Mouse (Mus musculus): ENCODE results near the gene Ppp1r9a. TPM values are rescaled to one million over a fixed set of nuclear protein-coding genes. Genes with fewer than 3 reads are reported as not detected.
"Not testable (repeated sequence)": the region's sequence is repeated elsewhere in the genome, so short reads cannot be mapped to it uniquely, and the experiment has no call there.

The Ppp1r9a gene
- polyA plus RNA-seq (2012; rRNA removed): 34.1 and 34.9 TPM in 2 replicates

DNA sequence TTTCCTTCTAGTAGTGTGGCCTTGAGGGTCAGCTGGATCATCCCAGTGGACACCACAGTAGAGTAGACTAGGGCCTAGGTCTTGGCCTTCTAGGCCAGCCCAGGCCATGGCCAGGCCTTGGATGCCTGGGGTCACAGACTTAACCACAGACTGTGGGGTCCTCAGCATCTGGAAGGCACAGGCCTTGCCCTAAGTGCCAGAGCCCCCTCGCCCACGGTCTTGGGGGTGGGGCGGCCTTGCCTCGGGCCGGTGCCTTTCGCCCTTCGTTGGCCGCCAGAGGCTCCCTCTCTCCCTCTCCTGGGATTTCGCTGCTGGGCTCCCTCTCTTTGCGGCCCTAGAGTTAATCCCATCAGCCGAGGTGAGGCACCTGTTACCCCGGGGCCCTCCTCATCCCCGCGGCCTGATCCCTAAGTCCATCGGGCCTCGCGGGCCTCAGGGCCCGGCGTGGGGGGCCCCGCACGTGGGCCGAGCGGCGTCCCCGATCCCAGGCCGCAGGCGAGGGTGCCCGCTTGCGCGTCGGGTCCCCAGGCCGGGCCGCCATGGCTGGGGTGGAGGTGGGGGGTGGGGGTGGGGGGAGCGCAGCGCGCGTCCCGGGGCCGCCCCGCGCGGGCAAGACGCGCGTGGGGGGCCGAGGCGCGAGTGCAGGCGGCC, at the start of gene Ppp1r9a:
Gene Ppp1r9a (plus strand): TSS at position 244 of the 651 bp plus-strand sequence.
- peak within 1 kb of the TSS; percentile 93 for H3K27ac ChIP-seq (ENCODE audit: insufficient read depth, low read length)
- no peaks in the 10 kb centered on the region for H3K27me3 ChIP-seq (ENCODE audit: control insufficient read depth, insufficient read depth, low read length)
- WGBS: 1% methylated on average over 41 of the region's 49 CpGs
- peak; percentile 28; the same call in 1 of the 2 replicates for TF ChIP-seq CTCF (IDR thresholded peaks at IDR 0.05; ENCODE audit: borderline replicate concordance, insufficient read depth, low read depth, low read length)
- no peak for TF ChIP-seq POLR2A (IDR thresholded peaks at IDR 0.05; ENCODE audit: borderline replicate concordance, insufficient read depth, low read length)
- no peaks in the 10 kb centered on the region for H3K4me1 ChIP-seq (ENCODE audit: control insufficient read depth, insufficient read depth, low read length)
- DNase-seq: peak; percentile 64 to 75
- H3K4me3 ChIP-seq (replicated peaks; ENCODE audit: insufficient read depth, low read depth, low read length): peak within 1 kb of the TSS; percentile 100

GRCm38 (mm10) chr6:4855236-4855635, 47.5 kb upstream of the Ppp1r9a start:
- Histone ChIP-seq H3K27me3 (ENCODE audit: control insufficient read depth, insufficient read depth, low read length) (no peaks in the 10 kb centered on the region), H3K4me1 (ENCODE audit: control insufficient read depth, insufficient read depth, low read length) (no peaks in the 10 kb centered on the region), H3K4me3 (replicated peaks; ENCODE audit: insufficient read depth, low read depth, low read length) (no peak overlapping the region), H3K27ac (ENCODE audit: insufficient read depth, low read length) (no peak overlapping the region)
- TF ChIP-seq CTCF (IDR thresholded peaks at IDR 0.05; ENCODE audit: borderline replicate concordance, insufficient read depth, low read depth, low read length) (no peak), POLR2A (IDR thresholded peaks at IDR 0.05; ENCODE audit: borderline replicate concordance, insufficient read depth, low read length) (no peak)
- no peak for DNase-seq
- 36% methylated on average over 10 of the region's 10 CpGs for WGBS

GRCm38 (mm10) chr6:4856919-4857318, 45.8 kb upstream of the Ppp1r9a start:
- no peak for TF ChIP-seq POLR2A (IDR thresholded peaks at IDR 0.05; ENCODE audit: borderline replicate concordance, insufficient read depth, low read length)
- TF ChIP-seq CTCF (IDR thresholded peaks at IDR 0.05; ENCODE audit: borderline replicate concordance, insufficient read depth, low read depth, low read length): no peak
- no peak for DNase-seq
- no peak overlapping the region for H3K27ac ChIP-seq (ENCODE audit: insufficient read depth, low read length)
- H3K4me3 ChIP-seq (replicated peaks; ENCODE audit: insufficient read depth, low read depth, low read length): no peak overlapping the region
- no peaks in the 10 kb centered on the region for H3K27me3 ChIP-seq (ENCODE audit: control insufficient read depth, insufficient read depth, low read length)
- no peaks in the 10 kb centered on the region for H3K4me1 ChIP-seq (ENCODE audit: control insufficient read depth, insufficient read depth, low read length)
- 98% methylated on average over 11 of the region's 11 CpGs for WGBS

- WGBS: 70% methylated on average over 3 of the region's 3 CpGs
- H3K4me1 ChIP-seq (ENCODE audit: control insufficient read depth, insufficient read depth, low read length): no peaks in the 10 kb centered on the region
- TF ChIP-seq POLR2A (IDR thresholded peaks at IDR 0.05; ENCODE audit: borderline replicate concordance, insufficient read depth, low read length): no peak
- TF ChIP-seq CTCF (IDR thresholded peaks at IDR 0.05; ENCODE audit: borderline replicate concordance, insufficient read depth, low read depth, low read length): no peak
- DNase-seq: no peak
- no peak overlapping the region for H3K4me3 ChIP-seq (replicated peaks; ENCODE audit: insufficient read depth, low read depth, low read length)
- no peaks in the 10 kb centered on the region for H3K27me3 ChIP-seq (ENCODE audit: control insufficient read depth, insufficient read depth, low read length)
- no peak overlapping the region for H3K27ac ChIP-seq (ENCODE audit: insufficient read depth, low read length)
These were observed 18.4 kb upstream of the Ppp1r9a start for GRCm38 (mm10) chr6:4884316-4884715.

DNA sequence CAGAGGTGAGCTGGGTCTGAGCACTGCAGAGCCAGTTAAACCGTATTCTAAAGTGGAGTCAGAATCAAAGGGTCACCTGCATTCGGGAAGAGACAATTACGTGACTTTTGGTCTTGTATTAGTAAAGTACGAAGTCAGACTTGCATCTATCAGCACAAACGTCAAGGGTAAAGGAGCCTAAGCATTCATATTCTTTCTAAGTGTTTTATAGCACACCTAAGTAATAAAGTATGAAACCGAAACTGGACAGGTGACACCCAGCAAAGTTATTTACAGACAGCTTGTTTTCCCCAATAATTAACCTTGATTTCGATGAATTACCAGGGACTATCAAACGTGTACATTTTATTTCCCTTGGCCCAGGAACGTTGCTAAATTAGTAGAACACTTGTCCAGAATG, 13.2 kb upstream of the Ppp1r9a start:
- H3K27me3 ChIP-seq (ENCODE audit: control insufficient read depth, insufficient read depth, low read length): no peaks in the 10 kb centered on the region
- H3K4me1 ChIP-seq (ENCODE audit: control insufficient read depth, insufficient read depth, low read length): no peaks in the 10 kb centered on the region
- TF ChIP-seq CTCF (IDR thresholded peaks at IDR 0.05; ENCODE audit: borderline replicate concordance, insufficient read depth, low read depth, low read length) (no peak), POLR2A (IDR thresholded peaks at IDR 0.05; ENCODE audit: borderline replicate concordance, insufficient read depth, low read length) (no peak)
- 87% methylated on average over 9 of the region's 9 CpGs for WGBS
- H3K4me3 ChIP-seq (replicated peaks; ENCODE audit: insufficient read depth, low read depth, low read length): no peak overlapping the region
- DNase-seq: no peak
- H3K27ac ChIP-seq (ENCODE audit: insufficient read depth, low read length): no peak overlapping the region

GRCm38 (mm10) chr6:4892417-4892816, 10.3 kb upstream of the Ppp1r9a start:
- no peak for TF ChIP-seq POLR2A (IDR thresholded peaks at IDR 0.05; ENCODE audit: borderline replicate concordance, insufficient read depth, low read length)

GRCm38 (mm10) chr6:4893312-4893711, 9.4 kb upstream of the Ppp1r9a start:
- not testable (repeated sequence) for H3K27ac ChIP-seq (ENCODE audit: insufficient read depth, low read length); H3K27me3 ChIP-seq (ENCODE audit: control insufficient read depth, insufficient read depth, low read length); H3K4me1 ChIP-seq (ENCODE audit: control insufficient read depth, insufficient read depth, low read length); DNase-seq; H3K4me3 ChIP-seq (replicated peaks; ENCODE audit: insufficient read depth, low read depth, low read length)
- 82% methylated on average over 12 of the region's 12 CpGs for WGBS

More at GRCm38 (mm10) chr6:4892417-4892816, 10.3 kb upstream of the Ppp1r9a start:
- no peak overlapping the region for H3K27ac ChIP-seq (ENCODE audit: insufficient read depth, low read length)
- 58% methylated on average over 11 of the region's 11 CpGs for WGBS
- no peak for DNase-seq
- H3K4me1 ChIP-seq (ENCODE audit: control insufficient read depth, insufficient read depth, low read length): no peaks in the 10 kb centered on the region
- no peaks in the 10 kb centered on the region for H3K27me3 ChIP-seq (ENCODE audit: control insufficient read depth, insufficient read depth, low read length)
- no peak overlapping the region for H3K4me3 ChIP-seq (replicated peaks; ENCODE audit: insufficient read depth, low read depth, low read length)

GRCm38 (mm10) chr6:4899906-4900305, 2.8 kb upstream of the Ppp1r9a start:
- TF ChIP-seq POLR2A (IDR thresholded peaks at IDR 0.05; ENCODE audit: borderline replicate concordance, insufficient read depth, low read length) (no peak), CTCF (IDR thresholded peaks at IDR 0.05; ENCODE audit: borderline replicate concordance, insufficient read depth, low read depth, low read length) (no peak)
- Histone ChIP-seq H3K4me1 (ENCODE audit: control insufficient read depth, insufficient read depth, low read length) (no peaks in the 10 kb centered on the region), H3K27me3 (ENCODE audit: control insufficient read depth, insufficient read depth, low read length) (no peaks in the 10 kb centered on the region), H3K4me3 (replicated peaks; ENCODE audit: insufficient read depth, low read depth, low read length) (no peak overlapping the region), H3K27ac (ENCODE audit: insufficient read depth, low read length) (no peak overlapping the region)
- 93% methylated on average over 6 of the region's 6 CpGs for WGBS
- no peak for DNase-seq

Measured in cerebellum, adult 2 months (tissue).